ENCODE assay signal across 11 mouse cellular contexts in the genomic region with DNA sequence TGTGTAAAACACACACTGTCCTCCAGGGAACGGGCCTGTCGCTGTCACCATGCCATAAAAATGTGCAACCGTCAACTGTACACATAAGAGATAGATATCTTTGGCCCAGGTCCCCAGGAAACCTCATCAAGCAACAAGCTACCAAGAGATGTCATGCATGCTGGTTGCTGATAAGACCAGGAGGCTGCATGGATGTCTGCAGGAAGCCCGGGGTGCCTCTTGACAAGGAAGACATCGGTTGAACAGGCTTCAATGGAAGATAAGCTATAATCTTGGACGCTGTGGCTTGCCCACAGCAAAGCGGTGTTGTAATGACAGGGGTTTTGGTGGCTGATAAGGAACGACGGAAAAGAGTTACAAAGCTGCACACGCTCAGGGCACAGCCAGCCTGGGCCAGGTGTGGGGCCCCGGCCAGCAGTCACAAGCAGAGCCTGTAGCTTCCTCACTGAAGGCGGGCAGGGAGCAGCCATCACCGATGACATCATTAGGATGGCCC.
A peak's percentile ranks its signal among the peaks of the same experiment; 100 is the strongest.
DNase-seq lines count a peak whose midpoint lies in the region; ATAC-seq and TF ChIP-seq lines count a peak whose summit lies in the region.
"Had no signal": no experiment of that assay in that cellular context is flagged by ENCODE, and none has a peak within 500 bp of the region (broad histone marks: within the 10 kb centered on the region; RNA-seq: fewer than 3 reads in every experiment).

No protein-coding gene starts in this region.

- no peaks in the 10 kb centered on the region for H3K9me3 ChIP-seq in lung, embryonic 14.5 days (ENCODE audit: low read depth, low read length)
- no peaks in the 10 kb centered on the region for H3K9me3 ChIP-seq in liver, embryonic 14.5 days (ENCODE audit: control insufficient read depth, low read length)

- no peaks in the 10 kb centered on the region for H3K27me3 ChIP-seq in lung, embryonic 14.5 days (ENCODE audit: insufficient read depth, low read length)
- no peaks in the 10 kb centered on the region for H3K27me3 ChIP-seq in liver, embryonic 14.5 days (ENCODE audit: control insufficient read depth, insufficient read depth, low read length)

- peak; percentile 7; the same call in 1 of the 2 replicates for ATAC-seq in lung, embryonic 14.5 days (ENCODE audit: insufficient read depth)
- ATAC-seq in liver, embryonic 14.5 days (ENCODE audit: insufficient read depth): peak; percentile 94

- H3K4me3 ChIP-seq in lung, embryonic 14.5 days (ENCODE audit: low read depth, low read length): no peak overlapping the region
- peak overlapping the region; percentile 11 to 12; a peak in 1 of 4 replicates for H3K4me3 ChIP-seq in liver, embryonic 14.5 days (ENCODE audit: insufficient read depth in 1 of 2, low read depth in 2 of 2, low read length in 2 of 2)

- H3K4me2 ChIP-seq in lung, embryonic 14.5 days: no peak overlapping the region
- peak overlapping the region; percentile 48 for H3K4me2 ChIP-seq in liver, embryonic 14.5 days (ENCODE audit: low read depth)

- 46% methylated on average over 13 of the region's 13 CpGs for WGBS in lung, embryonic 14.5 days
- 6% methylated on average over 13 of the region's 13 CpGs for WGBS in liver, embryonic 14.5 days (ENCODE audit: insufficient replicate concordance)

- H3K36me3 ChIP-seq in lung, embryonic 14.5 days (ENCODE audit: insufficient read depth): no peaks in the 10 kb centered on the region
- no peaks in the 10 kb centered on the region for H3K36me3 ChIP-seq in liver, embryonic 14.5 days (replicated peaks; ENCODE audit: control insufficient read depth, insufficient read depth, low read depth)

- peak; percentile 57 for DNase-seq in lung, embryonic 14.5 days
- DNase-seq in lung, postnatal 25 days (ENCODE audit: low spot score): no peak
- peak; percentile 78 for DNase-seq in 416B (ENCODE audit: low read depth)
- peak; percentile 62 for DNase-seq in c-Kit-positive CD71-negative TER-119-negative erythroid progenitor cells, embryonic 14.5 days (ENCODE audit: low read depth)
- peak; percentile 92 to 95 (median 94) for DNase-seq in liver, embryonic 14.5 days (ENCODE audit: low read depth in 3 of 3, low spot score in 3 of 3)
- DNase-seq in right cerebral cortex, adult 18-20 months: no peak
- no peak for DNase-seq in layer of hippocampus, postnatal 14 days (ENCODE audit: low spot score in 2 of 2)
- DNase-seq in layer of hippocampus, postnatal 25 days (ENCODE audit: extremely low spot score in 1 of 2, low spot score in 1 of 2): no peak
- DNase-seq: cerebellum, adult 11 months; heart, postnatal 14 days; kidney, postnatal 10 days had no signal

- TF ChIP-seq EP300 in liver, embryonic 14.5 days (IDR thresholded peaks at IDR 0.05; ENCODE audit: low read depth): peak; percentile 100

- no peak overlapping the region for H3K9ac ChIP-seq in lung, embryonic 14.5 days
- peak overlapping the region; percentile 38 for H3K9ac ChIP-seq in liver, embryonic 14.5 days (replicated peaks)

- peak overlapping the region; percentile 13; the same call in 1 of the 2 replicates for H3K27ac ChIP-seq in lung, embryonic 14.5 days (ENCODE audit: low read depth)
- H3K27ac ChIP-seq in liver, embryonic 14.5 days: peak overlapping the region; percentile 86

- no peak for TF ChIP-seq CTCF in lung, embryonic 14.5 days (IDR thresholded peaks at IDR 0.05; ENCODE audit: low read depth)
- TF ChIP-seq CTCF in liver, embryonic 14.5 days (IDR thresholded peaks at IDR 0.05; ENCODE audit: low read depth): peak; percentile 37; the same call in 1 of the 2 replicates

- H3K4me1 ChIP-seq in lung, embryonic 14.5 days (ENCODE audit: insufficient read depth): peaks cover 6% of the 10 kb centered on the region
- peaks cover 61 to 76% of the 10 kb centered on the region in 2 experiments for H3K4me1 ChIP-seq in liver, embryonic 14.5 days (replicated peaks; ENCODE audit: control insufficient read depth in 2 of 2, insufficient read depth in 2 of 2, low read length in 1 of 2)

Comparison
In these comparisons a context has a peak if more than half of its experiments do, and no peak if none do; other contexts are left out.
1. DNase-seq: peak in lung, embryonic 14.5 days (single experiment), 416B (single experiment), c-Kit-positive CD71-negative TER-119-negative erythroid progenitor cells, embryonic 14.5 days (single experiment) and liver, embryonic 14.5 days (3 of 3); none in lung, postnatal 25 days (single experiment), right cerebral cortex, adult 18-20 months (single experiment), layer of hippocampus, postnatal 14 days (0 of 2) and layer of hippocampus, postnatal 25 days (0 of 2).